Mouse (Mus musculus): Measurements from ENCODE around the gene Olfr103.

Olfr103 gene

GRCm38 (mm10) chr17:37339598-37339997, at the start of gene Olfr103:
TSS of gene Olfr103 (minus strand) at chr17:37339698.
- no peak for DNase-seq (ENCODE audit: low spot score)

GRCm38 (mm10) chr17:37378733-37379132, 39.2 kb upstream of the Olfr103 start, which contains the start of gene Olfr105-ps:
TSS of gene Olfr105-ps (plus strand) at chr17:37379033.
- DNase-seq (ENCODE audit: low spot score), result no peak

- no peak for DNase-seq (ENCODE audit: low spot score)
These were observed 19.8 kb upstream of the Olfr103 start, which contains the start of gene Olfr104-ps for GRCm38 (mm10) chr17:37359282-37359681. TSS of gene Olfr104-ps (plus strand) at chr17:37359582.

GRCm38 (mm10) chr17:37316954-37317353, 22.5 kb downstream of the Olfr103 start, which contains the start of gene Olfr102:
TSS of gene Olfr102 (minus strand) at chr17:37317054.
- no peak for DNase-seq (ENCODE audit: low spot score)

GRCm38 (mm10) chr17:37310146-37310699, 29.3 kb downstream of the Olfr103 start:
- DNase-seq (ENCODE audit: low spot score), result no peak

- no peak for DNase-seq (ENCODE audit: low spot score)
These were observed 31.0 kb downstream of the Olfr103 start for GRCm38 (mm10) chr17:37308483-37308882.

- no peak for DNase-seq (ENCODE audit: low spot score)
These were observed 35.3 kb downstream of the Olfr103 start, which contains the start of gene Olfr101 for GRCm38 (mm10) chr17:37304213-37304612. TSS of gene Olfr101 (minus strand) at chr17:37304313.

Measured in left cerebral cortex, adult 11 months (tissue).